Mouse (Mus musculus) liver, embryonic 14.5 days (tissue): ENCODE measurements around the gene Pth. TPM values are rescaled to one million over a fixed set of nuclear protein-coding genes. Genes with fewer than 3 reads are reported as not detected.

ENCODE experiments used
- ATAC-seq: fragments of 200-750 bp; cut with Nextera tagmentation; 2 replicates; pipeline ENCODE4 v1.8.0; 2017; ENCODE audit warnings: moderate number of reproducible peaks, mild to moderate bottlenecking, moderate library complexity; ENCODE audit not compliant: insufficient read depth
- DNase-seq, 3 experiments: peaks; one replicate each; pipeline ENCODE4 v3.0.0-alpha.2; 2012 to 2013; ENCODE audit warnings: low read depth in 3 of 3, low spot score in 3 of 3
- H3K27ac ChIP-seq: fragments of 300-500 bp; sonication (generic); 2 replicates; pipeline ENCODE4 v1.5.1; 2014; ENCODE audit warnings: moderate library complexity, mild to moderate bottlenecking, control low read depth, inconsistent platforms
- H3K27me3 ChIP-seq: fragments of 300-500 bp; sonication (generic); 2 replicates; pipeline ENCODE4 v1.6.1; 2014; ENCODE audit warnings: mild to moderate bottlenecking, low read length, moderate library complexity; ENCODE audit not compliant: control insufficient read depth, insufficient read depth
- H3K36me3 ChIP-seq: fragments of 300-500 bp; sonication (generic); replicated peaks from 2 replicates; pipeline ENCODE4 v1.6.1; 2014; ENCODE audit warnings: low read depth; ENCODE audit not compliant: control insufficient read depth, insufficient read depth
- H3K4me1 ChIP-seq, 2 experiments: fragments of 200-500 bp in 1 of 2; fragments of 300-500 bp in 1 of 2; sonication (generic) in 1 of 2; replicated peaks; 2 replicates each; pipeline ENCODE4 v1.6.1; 2012 to 2014; ENCODE audit warnings: antibody characterized with exemption in 1 of 2, inconsistent platforms in 1 of 2, low read length in 1 of 2; ENCODE audit not compliant: control insufficient read depth in 2 of 2, insufficient read depth in 2 of 2
- H3K4me2 ChIP-seq: fragments of 300-500 bp; sonication (generic); 2 replicates; pipeline ENCODE4 v1.6.1; 2014; ENCODE audit warnings: low read depth, mild to moderate bottlenecking, control low read depth, moderate library complexity
- H3K4me3 ChIP-seq, 2 experiments: fragments of 200-500 bp in 1 of 2; fragments of 300-500 bp in 1 of 2; sonication (generic) in 1 of 2; 2 replicates each; pipeline ENCODE4 v1.5.1; 2012 to 2014; ENCODE audit warnings: low read depth in 2 of 2, low read length in 2 of 2, mild to moderate bottlenecking in 2 of 2, control low read depth in 1 of 2, inconsistent platforms in 1 of 2, moderate library complexity in 1 of 2; ENCODE audit not compliant: insufficient read depth in 1 of 2
- H3K9ac ChIP-seq: fragments of 300-500 bp; sonication (generic); replicated peaks from 2 replicates; pipeline ENCODE4 v1.6.1; 2014; ENCODE audit warnings: mild to moderate bottlenecking, control low read depth, moderate library complexity
- H3K9me3 ChIP-seq: fragments of 300-500 bp; sonication (generic); 2 replicates; pipeline ENCODE4 v1.6.1; 2016; ENCODE audit warnings: low read length, mixed read lengths; ENCODE audit not compliant: control insufficient read depth
- CTCF ChIP-seq: IDR thresholded peaks from 2 replicates; pipeline ENCODE4 v1.5.1; 2016; ENCODE audit warnings: antibody characterized with exemption, low read depth, control low read depth
- EP300 ChIP-seq: IDR thresholded peaks from 2 replicates; pipeline ENCODE4 v1.6.1; 2016; ENCODE audit warnings: antibody characterized with exemption, low read depth
- WGBS: fragments of 180-500 bp; shearing (Covaris S2); extraction: QIAGEN DNeasy Blood & Tissue Kit; methylation state at CpG from one replicate; pipeline ENCODE4 v1.1.7; 2014; ENCODE audit not compliant: insufficient replicate concordance; 5-methylcytosine and 5-hydroxymethylcytosine counted together
- polyA plus RNA-seq, 2 experiments: library from polyadenylated mRNA; depleted of rRNA in 1 of 2; stranded (reverse) in 1 of 2; unstranded in 1 of 2; fragments of >200 nt; fragmentation: Nextera tagmentation in 1 of 2; extraction: Ambion mirVana in 1 of 2; gene quantifications; 2 replicates each; pipeline versions ENCODE4 v1.2.1 to v1.2.3; 2012 to 2014

Gene Pth
- polyA plus RNA-seq, 2 experiments = not detected

DNA sequence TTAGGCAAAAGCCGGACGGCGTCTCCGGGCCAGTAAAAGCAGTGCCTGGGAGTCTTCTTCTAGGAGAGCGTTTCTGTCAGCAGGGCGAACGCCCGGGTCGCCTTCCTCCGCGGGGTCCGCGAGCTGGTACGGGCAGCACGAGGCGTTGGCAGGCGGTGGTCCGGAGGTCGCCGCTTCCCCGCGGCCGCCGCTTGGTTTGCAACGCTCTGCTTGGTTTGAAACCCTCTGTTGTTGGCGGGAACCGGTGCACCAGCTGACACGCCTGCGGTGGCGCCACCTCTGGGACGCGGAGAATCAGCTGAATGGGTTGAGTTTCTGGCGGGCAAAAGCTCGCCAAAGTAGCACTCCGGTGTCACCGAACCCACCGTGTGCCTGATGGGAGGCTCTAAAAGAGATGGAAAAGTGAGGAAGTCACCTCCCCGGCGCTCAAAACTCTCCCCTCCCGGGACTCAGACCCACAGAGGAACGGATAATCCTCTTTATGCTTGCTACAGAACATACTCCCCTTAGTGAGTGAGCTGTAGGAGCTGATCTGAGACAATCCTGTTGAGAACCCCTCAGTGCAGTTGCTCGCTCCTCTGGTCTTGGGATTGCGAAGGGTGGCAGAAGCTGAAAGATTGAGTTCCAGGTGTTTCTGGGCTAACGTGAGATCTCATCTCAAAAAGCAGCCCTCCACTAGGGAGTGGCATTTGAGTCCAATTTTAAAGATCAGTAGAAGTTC is 18.6 kb downstream of the Pth start:
- peak overlapping the region; percentile 76 to 88 for H3K4me3 ChIP-seq
- H3K4me1 ChIP-seq = peaks cover 10 to 13% of the 10 kb centered on the region in 2 experiments
- peak overlapping the region; percentile 62 for H3K27ac ChIP-seq
- peak; percentile 53 to 65 (median 55) for DNase-seq
- H3K36me3 ChIP-seq = no peaks in the 10 kb centered on the region
- H3K9ac ChIP-seq = peak overlapping the region; percentile 85
- H3K27me3 ChIP-seq = no peaks in the 10 kb centered on the region
- TF ChIP-seq CTCF = peak; percentile 76
- TF ChIP-seq EP300 = no peak
- peak; percentile 78 for ATAC-seq
- WGBS = under 1% methylated on average over 44 of the region's 44 CpGs
- H3K9me3 ChIP-seq = no peaks in the 10 kb centered on the region
- H3K4me2 ChIP-seq = peak overlapping the region; percentile 84

GRCm38 (mm10) chr7:113368746-113369619 is 19.4 kb downstream of the Pth start, which contains the start of gene Btbd10:
Gene Btbd10, minus strand, starts transcription at chr7:113369392.
- peak; percentile 96 for ATAC-seq
- under 1% methylated on average over 64 of the region's 64 CpGs for WGBS

DNA sequence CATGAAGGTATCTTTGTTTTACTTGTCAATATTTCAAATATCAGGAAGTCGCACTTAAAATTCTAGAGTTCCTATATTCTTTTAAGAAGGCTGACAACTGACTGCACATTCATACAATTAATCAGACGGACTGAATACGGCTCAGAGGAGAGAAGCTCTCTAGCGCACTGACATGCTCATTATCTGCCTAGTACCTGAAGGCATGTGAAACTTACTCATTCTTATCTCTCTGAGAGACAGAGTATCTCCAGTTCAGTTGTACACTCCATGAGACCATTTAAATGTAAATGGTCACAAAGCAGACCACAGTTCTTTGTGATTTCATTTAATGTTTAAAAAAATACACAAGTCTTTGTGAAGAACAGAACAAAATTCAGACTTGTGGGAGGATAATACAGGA is 20.9 kb downstream of the Pth start:
- no peaks in the 10 kb centered on the region for H3K36me3 ChIP-seq
- peak overlapping the region; percentile 84 for H3K4me2 ChIP-seq
- TF ChIP-seq EP300 (no peak), CTCF (no peak)
- no peaks in the 10 kb centered on the region for H3K27me3 ChIP-seq
- no peak for ATAC-seq
- H3K27ac ChIP-seq = no peak overlapping the region
- H3K4me1 ChIP-seq = peaks cover 10 to 13% of the 10 kb centered on the region in 2 experiments
- WGBS = 24% methylated on average over 4 of the region's 4 CpGs
- H3K9me3 ChIP-seq = no peaks in the 10 kb centered on the region
- peak overlapping the region; percentile 32; the same call in 1 of the 2 replicates for H3K9ac ChIP-seq
- H3K4me3 ChIP-seq = no peak overlapping the region; a peak in 1 of 4 replicates
- DNase-seq = peak in 2 of 3 experiments; percentile 17 to 38

More at GRCm38 (mm10) chr7:113368746-113369619, 19.4 kb downstream of the Pth start, which contains the start of gene Btbd10:
- peak; percentile 95 to 98 (median 96) for DNase-seq
- H3K9me3 ChIP-seq = no peaks in the 10 kb centered on the region
- H3K4me1 ChIP-seq = peaks cover 10 to 13% of the 10 kb centered on the region in 2 experiments
- H3K4me2 ChIP-seq = peak within 1 kb of the TSS; percentile 84
- H3K27me3 ChIP-seq = no peaks in the 10 kb centered on the region
- H3K4me3 ChIP-seq = peak within 1 kb of the TSS; percentile 76 to 88
- no peak for TF ChIP-seq CTCF
- peak; percentile 79 for TF ChIP-seq EP300
- no peaks in the 10 kb centered on the region for H3K36me3 ChIP-seq
- peak within 1 kb of the TSS; percentile 72 for H3K27ac ChIP-seq
- H3K9ac ChIP-seq = peak within 1 kb of the TSS; percentile 85

GRCm38 (mm10) chr7:113349089-113349488 is 39.3 kb downstream of the Pth start:
- H3K9ac ChIP-seq = no peak overlapping the region
- 12% methylated on average over 1 of the region's 1 CpGs for WGBS
- no peak overlapping the region for H3K4me2 ChIP-seq
- no peaks in the 10 kb centered on the region for H3K36me3 ChIP-seq
- H3K4me3 ChIP-seq = no peak overlapping the region
- no peak overlapping the region for H3K27ac ChIP-seq
- ATAC-seq (peak; percentile 84), DNase-seq (peak; percentile 24 to 44 (median 40))
- TF ChIP-seq EP300 (peak; percentile 61), CTCF (no peak)
- no peaks in the 10 kb centered on the region for H3K9me3 ChIP-seq
- peaks cover 0 to 2% of the 10 kb centered on the region in 2 experiments; a peak in 3 of 4 replicates for H3K4me1 ChIP-seq
- H3K27me3 ChIP-seq = no peaks in the 10 kb centered on the region
